Mouse (Mus musculus) hindlimb bud, embryonic 11.5 days (tissue): ENCODE measurements at regions not wholly inside any gene's neighbourhood (a gene's known extent, or its start where the extent isn't known, plus 50 kb on each side); places are given as distances from the start of the nearest gene placed in this dataset.

ENCODE experiments used
- DNase-seq: peaks from one replicate; pipeline ENCODE4 v3.0.0-alpha.2; 2012; ENCODE audit warnings: low read depth, low spot score; ENCODE audit errors: extremely low spot score

DNA sequence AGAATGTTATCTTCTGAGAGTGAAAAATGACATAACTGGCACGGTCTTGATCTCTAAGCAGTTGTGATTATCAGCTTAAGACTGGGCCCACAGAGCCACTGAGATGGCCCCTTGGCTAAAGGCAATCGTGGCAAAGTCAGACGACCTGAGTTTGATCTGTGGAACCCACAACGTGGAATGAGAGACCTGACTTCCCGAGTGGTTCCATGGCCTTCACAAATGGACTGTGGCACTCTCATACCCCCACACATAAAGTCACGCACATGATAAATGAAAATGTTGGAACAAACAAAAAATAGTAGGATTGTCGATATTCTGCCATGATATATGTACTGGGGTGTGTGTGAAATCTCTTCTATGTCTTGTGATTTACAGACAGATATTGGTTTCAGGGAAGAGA is 192.5 kb upstream of the Krr1 start:
- DNase-seq, result no peak

DNA sequence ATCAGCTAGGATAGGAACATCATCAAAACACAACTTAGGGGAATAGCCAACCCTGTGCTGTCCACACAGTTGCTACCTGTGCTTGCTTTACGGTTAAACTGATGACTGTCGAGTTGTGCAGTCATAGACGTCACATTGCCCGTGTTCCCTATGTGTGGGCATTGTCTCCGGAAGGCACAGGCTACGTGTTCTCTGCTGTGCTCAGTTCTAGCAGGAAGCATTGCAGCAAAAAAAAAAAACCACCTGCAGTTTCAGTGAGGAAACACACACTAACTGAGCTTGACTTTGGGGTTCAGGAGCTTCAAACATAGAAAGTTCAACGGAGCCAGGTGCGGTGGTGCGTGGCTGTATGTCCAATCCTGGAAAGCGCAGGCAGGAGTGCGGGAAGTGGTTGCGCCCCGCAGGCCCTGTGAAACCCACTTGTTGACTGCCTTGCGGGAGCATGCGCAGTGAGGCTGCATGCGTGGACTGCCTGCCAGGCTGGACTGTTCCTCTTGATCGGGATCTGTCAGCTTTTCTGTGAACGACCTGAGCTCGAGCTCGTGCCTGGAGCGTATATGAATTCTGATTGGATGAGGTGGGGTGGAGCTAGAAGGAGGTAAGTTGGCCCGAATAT is 190.2 kb upstream of the Krr1 start:
- no peak for DNase-seq

DNA sequence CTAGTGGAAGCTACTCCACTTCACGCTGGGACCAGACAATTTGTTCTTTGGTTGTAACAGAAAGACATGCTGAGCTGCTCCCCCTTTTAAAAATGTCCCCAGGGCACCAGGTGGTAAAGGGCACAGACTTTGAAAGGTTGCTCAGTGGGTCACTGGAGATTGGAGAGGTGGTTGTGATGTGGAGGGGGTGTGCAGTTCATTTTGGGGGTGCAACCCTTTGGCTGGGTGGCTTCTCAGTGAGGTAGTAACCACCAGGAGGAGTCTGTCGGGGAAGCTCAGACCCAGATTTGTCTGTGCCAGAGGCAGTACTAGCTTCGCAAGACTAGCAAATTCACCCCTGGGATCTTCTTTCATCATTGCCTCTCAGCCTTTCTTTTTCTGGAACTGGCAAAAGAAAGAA is 189.0 kb upstream of the Krr1 start:
- DNase-seq, result no peak

DNA sequence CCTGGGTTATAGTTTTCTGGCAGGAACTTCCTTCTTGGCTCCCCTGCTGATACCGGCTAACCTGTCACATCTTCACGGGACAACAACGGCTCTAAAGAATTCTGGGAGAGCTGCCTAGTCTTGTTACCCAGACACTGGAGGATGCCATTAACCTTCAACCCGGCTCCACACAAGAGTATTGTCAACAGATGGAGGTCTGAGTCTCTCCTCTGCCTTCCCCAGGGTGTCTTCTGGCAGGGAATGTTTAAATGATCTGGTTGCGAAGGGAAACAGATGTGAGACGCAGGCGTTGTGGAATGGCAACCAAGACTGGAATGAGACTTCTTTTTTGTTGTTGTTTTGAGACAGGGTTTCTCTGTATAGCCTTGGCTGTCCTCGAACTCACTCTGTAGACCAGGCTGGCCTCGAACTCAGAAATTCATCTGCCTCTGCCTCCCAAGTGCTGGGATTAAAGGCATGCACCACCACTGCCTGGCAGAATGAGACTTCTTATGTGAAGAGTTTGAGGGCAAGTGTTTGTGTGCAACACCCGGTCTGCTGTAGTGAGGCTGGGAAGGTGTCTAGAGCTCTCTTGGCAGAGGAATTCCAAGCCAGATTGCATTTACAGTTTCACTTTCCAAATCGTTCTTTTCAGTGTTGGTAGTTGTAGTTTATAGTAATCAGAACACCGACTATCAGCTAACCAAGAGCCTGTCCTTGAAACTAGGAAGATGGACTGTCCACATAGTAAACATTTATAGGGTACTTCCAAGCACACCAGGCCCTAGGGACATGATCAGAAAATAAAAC is 188.2 kb upstream of the Krr1 start:
- no peak for DNase-seq

DNA sequence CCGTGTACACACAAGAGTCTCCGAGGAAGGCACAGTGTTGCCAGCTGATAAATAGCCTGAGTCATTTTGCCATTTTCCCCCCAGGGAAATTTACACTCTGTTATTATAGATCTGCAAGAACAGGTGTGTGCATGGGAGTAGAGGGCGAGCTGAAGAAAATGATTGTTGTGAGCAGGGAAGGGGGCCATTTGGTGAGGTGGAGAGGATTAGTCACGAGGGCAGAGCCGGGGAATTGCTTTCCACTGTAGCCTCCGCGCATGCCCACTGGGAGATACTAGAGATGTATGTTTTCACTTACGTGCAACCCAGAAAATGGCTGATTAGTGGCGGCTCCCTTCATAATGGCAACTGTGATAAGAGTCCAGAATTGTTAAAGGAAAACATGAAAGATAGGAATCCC is 185.3 kb upstream of the Krr1 start:
- DNase-seq, result no peak

DNA sequence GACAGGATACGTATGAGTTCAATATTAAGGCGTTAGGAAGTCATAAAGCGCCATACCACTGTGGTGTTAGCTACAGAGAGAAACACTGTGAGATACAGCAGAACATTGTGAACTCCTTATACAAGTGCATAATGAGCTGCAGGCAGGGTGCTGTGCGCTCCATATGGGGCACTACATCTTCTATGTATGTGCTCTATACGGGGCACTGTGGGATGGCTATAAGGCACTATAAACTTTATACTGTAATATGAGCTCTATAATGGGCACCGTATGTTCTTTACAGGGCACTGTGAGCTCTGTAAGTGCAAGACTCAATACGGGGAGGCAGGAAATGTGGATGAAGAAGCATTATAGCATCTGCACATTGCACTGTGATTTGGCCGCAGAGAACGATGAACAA is 183.2 kb upstream of the Krr1 start:
- no peak for DNase-seq

DNA sequence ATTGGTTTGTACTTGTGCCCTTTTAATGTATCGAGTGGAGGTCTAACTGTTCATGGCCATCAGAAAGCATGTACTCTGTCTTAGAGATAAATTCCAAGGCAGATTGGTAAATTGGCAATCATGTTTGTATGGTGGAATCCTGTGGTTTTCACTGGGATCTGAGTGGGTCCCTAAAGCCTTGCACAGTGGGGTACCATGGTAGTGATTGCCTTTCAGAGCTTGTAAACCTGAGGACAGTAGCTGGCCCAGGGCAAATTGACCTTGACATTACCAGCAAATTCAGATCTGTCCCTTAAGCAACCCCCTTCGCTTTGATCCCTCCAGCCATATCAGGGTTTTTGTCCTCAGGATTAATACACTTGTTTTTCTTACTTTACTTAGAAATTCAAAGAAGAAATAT is 181.6 kb upstream of the Krr1 start:
- no peak for DNase-seq

DNA sequence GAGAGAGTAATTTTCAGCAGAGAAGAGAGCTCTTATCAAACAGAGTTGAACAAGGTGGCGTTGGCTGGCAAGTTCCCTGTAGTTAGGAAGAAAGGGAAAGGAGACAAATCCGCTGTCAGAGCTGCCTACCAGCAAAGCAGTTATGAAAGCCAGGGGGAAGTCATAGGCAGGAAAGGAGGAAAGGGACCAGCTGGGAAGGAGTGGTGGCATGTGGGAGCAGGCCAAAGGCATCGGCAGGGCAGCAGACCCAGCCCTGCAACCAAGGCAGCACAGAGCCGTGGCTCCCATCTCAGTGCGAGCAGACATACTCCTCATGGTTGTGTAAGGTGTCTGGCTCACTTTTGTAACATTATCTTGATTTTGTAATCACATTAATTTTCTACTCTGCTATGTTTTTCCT is 177.4 kb upstream of the Krr1 start:
- DNase-seq, result no peak

DNA sequence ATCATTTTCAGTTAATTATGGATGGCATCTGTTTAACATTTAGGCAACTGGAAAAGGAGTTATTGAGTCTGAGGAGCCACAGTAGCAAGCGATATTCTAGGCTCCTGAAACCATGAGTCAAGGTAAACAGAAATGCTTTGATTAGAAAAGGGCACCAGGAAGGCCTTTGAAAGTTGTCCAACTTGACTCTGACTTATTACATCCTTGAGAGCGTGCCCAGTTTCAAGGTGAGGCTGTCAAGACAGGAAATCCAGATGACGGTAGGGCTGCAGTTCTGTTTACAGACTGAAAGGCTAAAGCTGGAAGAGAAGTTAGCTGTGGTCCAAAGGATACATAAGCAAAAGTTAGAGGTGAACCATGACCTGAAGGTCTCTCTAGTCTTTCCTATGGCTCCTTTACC is 176.7 kb upstream of the Krr1 start:
- no peak for DNase-seq

DNA sequence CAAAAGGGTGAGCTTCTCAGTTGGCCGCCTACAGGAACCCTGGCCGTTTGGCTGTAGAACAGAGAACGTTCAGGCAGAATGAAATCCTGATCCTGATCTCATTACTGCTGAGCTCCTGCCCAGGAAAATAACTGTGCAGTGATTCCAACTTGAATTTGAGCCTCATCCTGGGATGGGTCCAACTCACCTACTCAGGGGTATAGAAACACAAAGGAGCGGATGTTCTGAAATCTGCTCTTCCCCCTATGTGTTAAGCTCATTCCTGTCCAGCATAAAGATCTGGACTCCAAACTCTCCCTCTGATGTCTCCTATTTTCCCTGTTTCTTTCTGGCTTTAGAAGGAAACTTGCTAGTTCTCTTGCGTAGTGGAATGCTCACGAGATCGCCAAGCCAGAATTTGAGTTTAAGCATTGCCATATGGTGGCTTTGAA is 173.6 kb upstream of the Krr1 start:
- DNase-seq, result no peak

DNA sequence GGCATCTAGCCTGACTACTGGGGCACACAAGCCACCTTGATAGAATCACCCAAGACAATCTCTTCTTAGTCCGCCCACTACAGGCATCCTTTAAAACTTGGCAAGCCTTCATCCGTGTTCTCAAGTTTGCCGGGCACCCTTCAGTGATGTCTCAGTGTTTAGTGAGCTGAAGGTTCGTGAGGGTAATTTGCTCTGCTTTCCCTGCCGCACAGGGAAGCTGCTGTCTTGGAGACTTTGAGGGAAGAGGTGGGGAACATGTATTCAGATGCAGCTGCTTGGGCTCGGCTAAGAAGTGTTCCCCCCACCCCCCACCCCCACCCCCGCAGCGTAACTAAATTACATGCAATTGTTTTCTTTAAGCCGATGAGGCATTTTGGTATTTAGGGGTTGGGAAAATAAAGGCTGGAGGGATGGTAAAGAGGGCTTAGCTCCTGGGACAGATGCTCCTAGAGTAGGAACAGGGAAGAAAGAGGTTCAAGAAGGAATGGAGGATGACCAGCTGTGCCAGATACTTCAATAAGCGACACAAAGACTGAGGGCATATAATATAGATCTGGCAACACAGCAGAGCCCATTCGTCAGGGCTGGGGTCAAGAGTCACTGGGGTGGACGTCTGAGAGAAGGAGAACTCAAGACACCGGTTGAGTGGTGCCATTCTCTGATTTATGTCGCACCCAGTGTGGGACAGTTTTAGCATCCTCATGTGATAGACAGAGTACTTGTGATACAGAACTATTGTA is 172.4 kb upstream of the Krr1 start:
- DNase-seq, result no peak

DNA sequence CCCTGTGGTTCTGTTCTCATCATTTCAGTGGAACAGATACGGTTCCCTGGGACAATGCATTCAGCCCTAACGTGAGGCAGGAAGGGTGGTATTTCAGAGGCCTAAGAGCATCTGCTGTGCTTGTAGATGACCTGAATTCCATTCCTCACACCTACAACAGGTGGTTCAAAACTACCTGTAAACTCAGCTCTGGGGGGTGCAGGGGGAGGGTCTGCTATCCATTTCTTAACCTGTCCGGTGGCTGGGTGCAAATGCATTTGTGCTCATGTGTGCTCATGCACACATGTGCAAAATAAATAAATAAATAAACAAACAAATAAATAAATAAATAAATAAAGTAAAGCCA is 171.9 kb upstream of the Krr1 start:
- no peak for DNase-seq

DNA sequence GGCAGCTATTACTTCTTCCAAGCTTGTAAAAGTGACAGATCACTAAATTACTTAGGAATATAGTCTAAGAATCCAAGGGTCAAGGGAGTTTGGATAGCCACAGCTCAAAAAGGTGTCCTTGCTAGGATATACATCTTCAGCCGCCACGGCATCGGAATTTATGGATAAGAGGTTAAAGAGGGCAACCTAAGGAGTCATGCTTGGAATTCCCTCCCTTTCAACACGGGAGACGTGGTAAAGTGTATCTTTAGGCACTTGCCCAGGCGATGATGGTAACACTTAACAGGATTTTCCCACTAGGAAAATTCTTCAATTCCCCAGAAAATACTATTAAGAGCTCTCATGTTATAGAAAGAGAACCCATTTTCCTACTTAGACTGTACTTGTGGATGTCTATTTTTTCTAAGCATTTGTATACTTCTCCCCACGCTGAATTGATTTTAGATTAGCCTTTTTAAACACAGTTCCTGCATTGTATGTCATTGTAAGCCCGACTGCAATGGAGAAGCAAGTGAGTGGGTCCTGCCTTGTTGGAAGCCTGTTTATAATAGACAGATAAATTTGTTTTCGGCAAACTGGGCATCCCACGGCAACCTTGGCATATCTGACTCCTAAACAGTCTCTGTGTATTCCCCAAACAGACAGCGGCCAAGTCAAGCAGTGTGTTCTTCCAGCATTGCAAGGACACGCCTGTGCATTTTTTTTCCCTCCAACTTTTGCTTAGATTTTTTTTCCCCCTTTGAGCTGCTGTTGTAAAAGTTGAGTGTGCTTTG is 171.3 kb upstream of the Krr1 start:
- DNase-seq, result no peak

DNA sequence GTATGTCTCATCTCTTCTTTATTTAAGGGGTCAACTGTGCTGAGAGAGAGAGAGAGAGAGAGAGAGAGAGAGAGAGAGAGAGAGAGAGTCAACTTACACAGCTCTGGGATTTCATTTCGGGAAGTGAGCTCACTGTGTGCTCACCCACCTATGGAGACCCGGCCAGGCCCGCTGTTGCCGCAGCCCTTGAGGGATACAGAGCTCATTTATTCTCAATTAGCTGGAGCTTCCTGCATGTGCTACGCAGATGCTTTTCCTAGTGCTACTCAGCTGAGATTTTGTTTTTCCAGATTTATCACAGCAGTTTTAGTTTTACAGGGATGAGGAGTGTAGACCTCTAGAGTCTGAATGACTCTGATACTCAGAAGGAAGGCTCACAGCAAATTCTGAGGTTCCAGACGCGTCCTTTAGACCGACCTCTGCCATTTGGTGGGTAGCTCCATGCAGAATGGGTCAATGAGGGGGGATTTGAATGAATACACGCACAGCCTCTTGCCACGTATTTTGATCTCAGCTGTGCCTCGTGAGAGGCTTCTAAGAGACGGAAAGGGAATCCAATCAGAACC is 170.6 kb upstream of the Krr1 start:
- no peak for DNase-seq

DNA sequence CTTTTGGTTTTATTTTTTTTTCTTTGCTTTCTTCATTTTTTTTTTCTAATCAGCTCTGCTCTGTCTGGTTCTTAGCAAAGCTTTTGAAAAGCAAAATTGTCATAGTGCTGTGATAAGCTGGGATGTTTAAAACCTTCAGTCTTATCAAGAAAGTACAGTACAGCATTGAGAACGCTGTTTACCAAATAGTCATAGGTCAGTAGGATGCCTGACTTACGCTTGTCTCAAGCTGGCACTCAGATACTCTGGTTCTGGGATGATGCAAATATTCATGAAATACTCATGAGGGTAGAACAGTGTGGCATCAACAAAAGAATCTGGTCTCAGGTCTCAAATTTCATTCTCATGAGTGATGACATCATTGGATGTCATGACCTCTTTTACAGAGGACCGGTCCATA is 166.1 kb upstream of the Krr1 start:
- DNase-seq, result no peak

DNA sequence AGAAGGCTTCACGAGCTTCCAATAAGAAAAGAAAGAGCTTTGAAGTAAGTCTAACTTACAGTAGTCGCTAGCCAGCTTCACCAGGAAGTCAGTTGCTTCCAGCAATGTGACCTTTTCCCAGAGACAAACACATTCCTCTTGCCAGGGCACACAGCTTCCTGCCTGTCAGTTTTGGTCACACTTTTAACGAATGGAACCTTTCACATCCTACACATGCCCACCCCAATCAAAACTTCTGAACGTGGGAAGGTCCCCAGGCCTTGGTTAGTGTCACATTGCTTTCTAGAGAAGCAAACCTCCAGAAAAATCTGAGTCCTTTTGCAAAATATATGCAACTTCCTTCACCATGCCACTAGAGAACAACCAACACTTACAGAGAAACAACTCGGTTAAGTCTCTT is 165.5 kb upstream of the Krr1 start:
- no peak for DNase-seq

DNA sequence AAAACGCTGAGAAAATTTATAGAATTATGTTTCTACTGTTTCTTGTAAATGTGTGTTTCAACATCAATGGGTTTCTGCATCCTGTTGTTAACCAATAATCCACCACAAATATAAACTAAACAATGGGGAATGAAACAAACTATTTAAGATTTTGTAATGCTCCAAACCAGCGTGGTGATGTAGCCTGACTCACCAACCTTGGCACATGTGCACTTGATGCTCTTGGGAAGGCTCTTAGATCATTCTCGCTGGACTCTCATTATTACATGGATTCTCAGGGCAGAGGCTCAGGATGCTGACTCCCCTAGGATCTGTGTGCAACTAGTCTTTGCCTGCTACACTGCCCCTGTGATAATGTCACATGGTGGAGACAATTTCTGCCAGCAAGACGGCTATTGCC is 158.7 kb upstream of the Krr1 start:
- DNase-seq, result no peak

DNA sequence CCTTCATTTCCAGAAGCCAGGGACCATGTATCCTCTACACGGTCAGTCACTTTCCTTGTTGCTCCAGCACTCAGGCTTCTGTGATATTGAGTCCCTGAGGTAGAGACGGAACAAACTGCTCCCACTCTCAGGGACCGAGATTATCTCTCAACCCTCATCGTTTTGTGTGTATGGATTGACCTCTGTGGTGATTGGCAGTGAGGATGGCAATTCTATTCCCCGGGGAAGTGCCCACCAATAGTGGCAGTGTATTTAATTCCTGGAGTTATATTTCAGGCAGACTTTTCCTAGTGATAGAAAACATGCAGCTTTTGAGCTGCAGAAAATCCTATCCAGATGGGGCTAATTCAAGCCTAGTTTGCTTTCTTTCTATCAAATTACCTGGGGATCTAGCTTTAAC is 157.8 kb upstream of the Krr1 start:
- DNase-seq, result no peak

DNA sequence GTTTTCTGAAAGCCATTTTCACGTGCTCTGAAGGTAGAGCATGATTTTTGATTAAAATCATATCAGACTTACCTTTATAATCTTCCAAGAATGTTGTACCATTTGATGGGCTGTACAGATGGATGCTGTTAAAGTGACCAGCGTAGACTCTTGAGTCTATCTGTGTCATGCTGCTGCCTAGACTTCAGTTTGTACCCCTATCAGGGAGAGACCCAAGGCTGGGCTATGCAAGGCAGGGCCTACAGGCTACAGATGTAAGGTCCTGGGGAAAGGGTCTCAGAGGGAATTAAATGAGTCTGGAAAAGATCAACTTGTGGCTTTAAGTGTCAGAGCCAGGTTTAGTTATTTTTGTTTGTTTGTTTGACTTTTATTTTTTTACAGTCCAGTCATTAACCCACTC is 157.3 kb upstream of the Krr1 start:
- no peak for DNase-seq

DNA sequence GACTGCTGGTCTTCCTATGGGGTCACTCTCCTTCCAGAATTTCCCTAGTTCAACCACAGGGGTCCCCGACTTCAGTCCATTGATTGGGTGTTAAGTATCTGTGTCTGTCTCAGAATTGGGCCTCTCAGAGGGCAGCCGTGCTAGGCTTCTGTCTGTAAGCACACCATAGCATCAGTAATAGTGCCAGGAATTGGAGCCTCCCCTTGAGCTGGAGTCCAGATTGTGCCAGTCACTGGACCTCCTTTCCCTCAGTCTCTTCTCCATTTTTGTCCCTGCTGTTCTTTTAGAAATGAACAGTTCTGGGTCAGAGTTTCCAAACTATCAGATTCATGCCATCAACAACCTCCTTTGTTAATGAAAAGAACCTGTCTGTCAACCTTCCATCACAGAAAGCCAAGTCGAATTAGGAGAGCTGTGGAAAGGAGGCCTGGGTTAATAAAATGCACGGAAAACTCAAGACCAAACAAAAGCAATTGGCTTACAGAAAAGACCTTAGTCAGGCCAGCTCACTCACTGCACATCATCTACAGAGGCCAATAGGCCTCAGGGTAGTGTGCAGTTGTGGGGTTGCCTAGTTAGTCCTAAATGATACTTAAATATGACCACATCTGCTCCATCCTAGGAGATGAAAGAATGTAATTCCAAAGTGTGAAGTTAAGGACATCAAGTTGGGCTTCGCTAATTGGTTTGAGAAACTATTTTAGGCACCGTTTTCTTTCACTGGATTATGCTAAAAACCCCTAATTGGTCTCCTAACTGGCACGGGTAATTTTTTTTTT is 156.5 kb upstream of the Krr1 start:
- DNase-seq, result no peak
